Mouse (Mus musculus) embryonic facial prominence, embryonic 15.5 days (tissue): ENCODE data around the gene C1ra. TPM values are rescaled to one million over a fixed set of nuclear protein-coding genes. Genes with fewer than 3 reads are reported as not detected.
"Not testable (repeated sequence)": the region's sequence is repeated elsewhere in the genome, so short reads cannot be mapped to it uniquely, and the experiment has no call there.

Experiments
- ATAC-seq: fragments of 200-750 bp; cut with Nextera tagmentation; 2 replicates; pipeline ENCODE4 v1.8.0; 2017; ENCODE audit warnings: low read depth, moderate TSS enrichment; ENCODE audit not compliant: insufficient number of reproducible peaks, low FRiP score, low TSS enrichment
- H3K27ac ChIP-seq: fragments of 300-500 bp; sonication (generic); replicated peaks from 2 replicates; pipeline ENCODE4 v1.5.1; 2015; ENCODE audit warnings: mild to moderate bottlenecking, inconsistent platforms
- H3K27me3 ChIP-seq: fragments of 300-500 bp; sonication (generic); 2 replicates; pipeline ENCODE4 v1.6.1; 2015; ENCODE audit warnings: inconsistent platforms
- H3K36me3 ChIP-seq: fragments of 300-500 bp; sonication (generic); 2 replicates; pipeline ENCODE4 v1.6.1; 2015; ENCODE audit warnings: mild to moderate bottlenecking, inconsistent platforms
- H3K4me1 ChIP-seq: fragments of 300-500 bp; sonication (generic); 2 replicates; pipeline ENCODE4 v1.6.1; 2015; ENCODE audit warnings: inconsistent platforms
- H3K4me2 ChIP-seq: fragments of 300-500 bp; sonication (generic); replicated peaks from 2 replicates; pipeline ENCODE4 v1.6.1; 2015; ENCODE audit warnings: mild to moderate bottlenecking, inconsistent platforms
- H3K4me3 ChIP-seq: fragments of 300-500 bp; sonication (generic); replicated peaks from 2 replicates; pipeline ENCODE4 v1.5.1; 2015; ENCODE audit warnings: mild to moderate bottlenecking, inconsistent platforms
- H3K9ac ChIP-seq: fragments of 300-500 bp; sonication (generic); 2 replicates; pipeline ENCODE4 v1.6.1; 2015; ENCODE audit warnings: inconsistent platforms
- H3K9me3 ChIP-seq: fragments of 300-500 bp; sonication (generic); replicated peaks from 2 replicates; pipeline ENCODE4 v1.6.1; 2016; ENCODE audit warnings: inconsistent platforms
- WGBS: fragments of 180-500 bp; shearing (Covaris S2); methylation state at CpG from one replicate; pipeline ENCODE4 v1.1.7; 2015; 5-methylcytosine and 5-hydroxymethylcytosine counted together
- polyA plus RNA-seq: library from polyadenylated mRNA; unstranded; fragments of >200 nt; fragmentation: Nextera tagmentation; extraction: Ambion mirVana; gene quantifications from 2 replicates; pipeline ENCODE4 v1.2.1, GENCODE M21; 2015

C1ra gene
- polyA plus RNA-seq: 5.1 and 6.1 TPM in 2 replicates

DNA sequence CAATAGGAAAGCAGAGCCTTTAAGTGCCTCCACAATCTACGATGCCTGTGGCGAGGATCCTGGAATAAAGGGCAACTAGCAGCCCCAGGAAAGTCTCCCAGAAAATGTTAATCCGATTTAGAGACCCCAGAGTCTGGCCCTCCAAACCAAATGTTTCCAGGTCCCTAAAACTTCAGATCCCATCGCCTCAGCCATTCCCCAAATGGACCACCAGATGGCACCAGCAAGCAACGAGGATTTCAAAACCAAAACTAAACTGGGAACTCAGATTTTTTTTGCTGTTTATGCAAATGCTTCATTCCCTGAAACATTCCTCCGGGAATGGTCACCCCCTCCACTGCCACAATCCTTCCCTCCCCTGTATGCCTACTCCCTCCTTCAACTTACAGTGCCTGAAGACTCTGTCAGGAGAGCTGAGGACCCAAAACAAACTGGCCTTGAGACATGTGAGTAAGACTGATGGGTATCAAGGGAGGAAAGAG, at the start of gene C1ra:
Gene C1ra (plus strand): TSS at position 51 of the 482 bp plus-strand sequence.
- H3K27ac ChIP-seq: no peak within 1 kb of the TSS
- H3K9ac ChIP-seq: no peak within 1 kb of the TSS
- H3K4me3 ChIP-seq: peak within 1 kb of the TSS; percentile 29
- H3K4me1 ChIP-seq: no peaks in the 10 kb centered on the region
- WGBS: 7% methylated on average over 6 of the region's 6 CpGs
- H3K27me3 ChIP-seq: no peaks in the 10 kb centered on the region
- H3K36me3 ChIP-seq: no peaks in the 10 kb centered on the region
- ATAC-seq: no peak
- H3K9me3 ChIP-seq: no peaks in the 10 kb centered on the region
- H3K4me2 ChIP-seq: peak within 1 kb of the TSS; percentile 47

DNA sequence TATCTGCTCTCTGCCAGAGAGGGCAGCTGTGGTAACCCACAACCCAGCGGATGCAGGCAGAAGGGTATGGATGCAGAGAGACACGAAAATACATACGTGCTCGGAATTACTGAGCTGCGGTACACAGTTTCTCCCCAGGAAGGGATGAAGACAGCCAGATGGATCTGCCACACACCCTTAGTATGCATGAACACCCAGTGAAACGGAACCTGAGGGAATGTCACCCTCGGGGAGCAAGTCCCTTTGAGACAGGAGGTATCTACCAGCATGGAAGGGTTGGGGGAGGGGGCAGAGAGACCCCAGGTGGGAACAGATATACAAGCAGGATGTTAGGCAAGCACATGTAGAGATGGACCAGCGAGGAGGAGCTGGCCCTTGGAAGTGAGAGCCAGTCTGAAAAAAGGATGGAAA, 48.3 kb upstream of the C1ra start:
- H3K4me2 ChIP-seq: peak overlapping the region; percentile 81
- peak overlapping the region; percentile 47 for H3K4me3 ChIP-seq
- H3K4me1 ChIP-seq: peaks cover 13% of the 10 kb centered on the region; the same call in 1 of the 2 replicates
- no peaks in the 10 kb centered on the region for H3K9me3 ChIP-seq
- H3K27me3 ChIP-seq: no peaks in the 10 kb centered on the region
- no peak overlapping the region for H3K27ac ChIP-seq
- no peak overlapping the region; the same call in 1 of the 2 replicates for H3K9ac ChIP-seq
- 24% methylated on average over 8 of the region's 8 CpGs for WGBS
- H3K36me3 ChIP-seq: no peaks in the 10 kb centered on the region
- no peak for ATAC-seq

- no peak within 1 kb of the TSS for H3K27ac ChIP-seq
- peaks cover 13% of the 10 kb centered on the region; the same call in 1 of the 2 replicates for H3K4me1 ChIP-seq
- peak within 1 kb of the TSS; percentile 47 for H3K4me3 ChIP-seq
- no peaks in the 10 kb centered on the region for H3K27me3 ChIP-seq
- WGBS: 4% methylated on average over 27 of the region's 27 CpGs
- H3K9me3 ChIP-seq: no peaks in the 10 kb centered on the region
- H3K9ac ChIP-seq: peak within 1 kb of the TSS; percentile 16; the same call in 1 of the 2 replicates
- H3K4me2 ChIP-seq: peak within 1 kb of the TSS; percentile 81
- ATAC-seq: peak; percentile 90
- H3K36me3 ChIP-seq: no peaks in the 10 kb centered on the region
Measured at GRCm38 (mm10) chr6:124464305-124465271, 47.6 kb upstream of the C1ra start, which contains the start of gene Clstn3. Gene Clstn3, minus strand, starts transcription at chr6:124464794.

GRCm38 (mm10) chr6:124465299-124465698, 46.9 kb upstream of the C1ra start:
- no peak for ATAC-seq
- 40% methylated on average over 6 of the region's 6 CpGs for WGBS

GRCm38 (mm10) chr6:124465729-124466128, 46.5 kb upstream of the C1ra start:
- Histone ChIP-seq H3K4me3 (no peak overlapping the region), H3K36me3 (no peaks in the 10 kb centered on the region), H3K9me3 (no peaks in the 10 kb centered on the region), H3K4me2 (peak overlapping the region; percentile 81; the same call in 1 of the 2 replicates), H3K9ac (no peak overlapping the region), H3K27ac (no peak overlapping the region), H3K27me3 (no peaks in the 10 kb centered on the region), H3K4me1 (peaks cover 13% of the 10 kb centered on the region; the same call in 1 of the 2 replicates)
- 68% methylated on average over 6 of the region's 6 CpGs for WGBS
- no peak for ATAC-seq

More at GRCm38 (mm10) chr6:124465299-124465698, 46.9 kb upstream of the C1ra start:
- Histone ChIP-seq H3K9me3 (no peaks in the 10 kb centered on the region), H3K4me3 (peak overlapping the region; percentile 47), H3K36me3 (no peaks in the 10 kb centered on the region), H3K9ac (no peak overlapping the region), H3K4me1 (peaks cover 13% of the 10 kb centered on the region; the same call in 1 of the 2 replicates), H3K27me3 (no peaks in the 10 kb centered on the region), H3K27ac (no peak overlapping the region), H3K4me2 (peak overlapping the region; percentile 81)

DNA sequence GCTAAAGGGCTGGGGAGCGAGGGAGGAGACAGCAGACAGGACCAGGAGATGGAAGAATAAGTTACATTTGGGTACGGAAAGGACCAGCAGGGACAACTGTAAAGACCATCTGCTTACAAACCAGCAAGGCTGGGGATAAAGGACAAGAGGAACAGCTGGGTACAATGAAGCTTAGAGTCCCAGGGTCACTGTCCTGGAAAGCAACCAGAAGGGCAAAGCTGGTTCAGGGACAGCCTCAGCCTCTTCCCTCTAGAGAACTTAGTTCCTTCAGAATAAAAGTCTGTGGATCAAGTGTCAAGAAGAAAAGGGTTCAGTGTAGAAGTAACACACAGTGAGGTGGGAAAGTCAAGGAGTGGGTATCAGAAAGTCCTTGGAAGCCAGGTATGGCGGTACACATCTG, 41.1 kb upstream of the C1ra start:
- Histone ChIP-seq H3K36me3 (no peaks in the 10 kb centered on the region), H3K9ac (no peak overlapping the region), H3K9me3 (no peaks in the 10 kb centered on the region), H3K27me3 (no peaks in the 10 kb centered on the region), H3K4me2 (no peak overlapping the region), H3K4me1 (no peaks in the 10 kb centered on the region), H3K27ac (no peak overlapping the region), H3K4me3 (no peak overlapping the region)
- WGBS: 90% methylated on average over 3 of the region's 3 CpGs
- no peak for ATAC-seq

GRCm38 (mm10) chr6:124471783-124472638, 40.2 kb upstream of the C1ra start:
- not testable (repeated sequence) for H3K9ac ChIP-seq, ATAC-seq, H3K9me3 ChIP-seq, H3K36me3 ChIP-seq, H3K4me3 ChIP-seq, H3K27me3 ChIP-seq, H3K4me1 ChIP-seq, H3K27ac ChIP-seq, H3K4me2 ChIP-seq
- 85% methylated on average over 6 of the region's 6 CpGs for WGBS

DNA sequence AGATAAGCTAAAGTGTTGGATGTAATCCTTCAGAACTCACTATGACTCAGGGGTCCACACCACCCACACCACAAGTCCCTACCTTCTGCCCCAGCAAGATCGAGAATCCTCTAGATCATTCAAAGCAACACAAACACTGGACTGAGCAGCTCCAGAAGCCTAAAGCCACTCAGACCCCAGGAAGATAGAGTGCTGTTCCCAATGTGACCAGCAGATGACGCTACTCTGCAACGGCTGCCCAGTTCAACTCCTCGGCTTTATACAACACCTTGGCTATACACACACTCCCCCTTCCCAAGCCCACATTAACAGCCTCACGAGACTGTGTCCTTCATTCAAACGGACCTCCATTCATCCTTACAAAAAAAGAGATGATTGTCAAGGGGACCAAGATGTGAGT, 39.4 kb upstream of the C1ra start:
- H3K4me2 ChIP-seq: no peak overlapping the region
- WGBS: 35% methylated on average over 6 of the region's 6 CpGs
- H3K4me3 ChIP-seq: no peak overlapping the region
- no peaks in the 10 kb centered on the region for H3K9me3 ChIP-seq
- ATAC-seq: no peak
- H3K27ac ChIP-seq: no peak overlapping the region
- H3K27me3 ChIP-seq: no peaks in the 10 kb centered on the region
- no peaks in the 10 kb centered on the region for H3K36me3 ChIP-seq
- 0 out of 2 replicates have a peak, but pooled peaks cover 2% of the 10 kb centered on the region for H3K4me1 ChIP-seq
- no peak overlapping the region for H3K9ac ChIP-seq

GRCm38 (mm10) chr6:124474621-124475020, 37.6 kb upstream of the C1ra start:
- Histone ChIP-seq H3K9me3 (no peaks in the 10 kb centered on the region), H3K27me3 (no peaks in the 10 kb centered on the region), H3K36me3 (no peaks in the 10 kb centered on the region), H3K9ac (no peak overlapping the region), H3K4me3 (no peak overlapping the region), H3K4me2 (no peak overlapping the region), H3K4me1 (0 out of 2 replicates have a peak, but pooled peaks cover 6% of the 10 kb centered on the region), H3K27ac (no peak overlapping the region)
- 79% methylated on average over 11 of the region's 11 CpGs for WGBS
- ATAC-seq: no peak

GRCm38 (mm10) chr6:124475335-124476075, 36.7 kb upstream of the C1ra start:
- 89% methylated on average over 8 of the region's 11 CpGs for whole genome bisulfite sequencing
- not testable (repeated sequence) for ATAC-seq, H3K4me3 ChIP-seq, H3K4me2 ChIP-seq, H3K27ac ChIP-seq, H3K4me1 ChIP-seq, H3K9me3 ChIP-seq, H3K27me3 ChIP-seq, H3K36me3 ChIP-seq, H3K9ac ChIP-seq
